Mouse (Mus musculus): Measurements from ENCODE around the gene Celsr1. TPM values are rescaled to one million over a fixed set of nuclear protein-coding genes. Genes with fewer than 3 reads are reported as not detected.
A peak's percentile ranks its signal among the peaks of the same experiment; 100 is the strongest.

Gene Celsr1
- total RNA-seq (2021), result 1 to 10 TPM; 5.0 to 5.2 TPM

DNA sequence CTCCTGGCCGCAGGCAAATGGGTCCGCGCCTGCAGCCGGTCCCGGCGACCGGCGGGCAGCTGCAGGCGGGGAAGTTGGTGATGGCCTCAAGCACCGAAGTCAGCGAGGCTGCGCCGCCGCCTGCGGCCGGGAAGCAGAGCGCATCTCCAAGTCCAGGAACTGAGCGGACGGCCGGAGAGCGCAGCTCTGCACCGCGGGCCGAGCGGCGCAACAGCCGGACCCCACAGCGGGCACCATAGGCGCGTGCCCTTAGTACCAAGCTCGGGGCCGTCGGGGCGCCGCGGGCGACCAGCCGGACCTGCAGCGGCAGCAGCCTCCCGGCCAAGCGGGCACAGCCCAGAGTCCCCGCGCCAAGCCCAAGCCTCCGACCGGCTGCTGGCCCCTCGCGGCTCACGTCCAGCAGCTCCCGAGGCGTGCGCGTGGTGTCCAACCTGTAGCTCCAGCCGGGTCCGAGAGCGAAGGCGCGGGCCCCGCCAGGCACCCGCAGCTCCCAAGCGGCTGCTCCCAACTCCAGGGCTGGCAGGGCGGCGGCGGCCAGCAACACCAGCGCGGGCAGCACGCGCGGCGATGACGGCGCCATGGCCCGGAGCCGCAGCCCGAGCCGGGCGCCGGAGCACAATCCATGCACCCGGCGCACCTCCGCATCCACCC lies at the start of gene Celsr1:
Gene Celsr1 (minus strand): TSS at position 587 of the 651 bp plus-strand sequence.
- intact Hi-C loops (cut with DNase I), result no loop called here
- DNase-seq, result peak; percentile 52

DNA sequence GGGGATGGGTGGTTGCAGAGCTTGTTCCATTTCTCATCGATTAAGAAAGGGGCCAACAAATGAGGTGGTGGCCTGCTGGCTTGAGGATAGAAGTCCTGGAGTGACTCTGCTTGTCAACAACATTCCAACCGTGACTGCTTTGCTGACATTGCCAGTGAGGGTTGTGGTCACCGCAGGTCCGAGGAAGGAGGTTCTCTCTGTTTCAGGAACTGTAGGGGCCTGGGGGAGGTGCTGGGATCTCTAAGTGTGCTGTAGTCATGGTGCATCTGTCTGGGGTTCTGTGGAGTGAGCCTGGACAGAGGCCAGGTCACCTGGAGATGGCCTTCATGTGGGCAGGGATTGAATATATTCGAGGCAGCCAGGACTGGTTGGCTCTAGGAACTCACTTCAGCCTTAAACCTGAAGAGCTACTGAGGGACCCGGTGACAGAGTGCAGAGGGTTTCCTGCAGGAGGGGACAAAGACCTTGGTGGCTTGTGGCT lies 49.7 kb upstream of the Celsr1 start:
- no peak for DNase-seq
- intact Hi-C loops (cut with DNase I), result no loop called here

DNA sequence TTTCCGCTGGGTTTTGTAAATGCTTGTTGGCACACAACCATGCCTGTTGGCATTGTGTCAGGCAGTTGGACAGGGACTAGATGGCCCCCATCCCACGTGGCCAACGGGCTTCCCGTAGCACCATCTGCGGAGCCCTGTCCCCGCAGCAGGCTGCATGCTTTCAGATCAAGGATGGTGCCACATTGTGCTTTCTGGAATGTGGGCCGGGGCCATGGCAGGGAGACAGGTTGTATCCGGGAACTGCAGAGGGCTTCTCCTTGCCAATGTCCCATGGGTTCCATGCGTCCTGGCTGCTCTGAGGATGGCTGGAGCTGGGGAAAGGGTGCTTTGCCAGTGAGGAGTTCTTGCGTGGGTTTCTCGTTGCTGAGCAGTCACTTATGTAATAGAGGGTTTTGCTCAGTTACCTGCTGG lies 49.0 kb upstream of the Celsr1 start:
- peak; percentile 56 for DNase-seq
- intact Hi-C loops (cut with DNase I), result no loop called here

DNA sequence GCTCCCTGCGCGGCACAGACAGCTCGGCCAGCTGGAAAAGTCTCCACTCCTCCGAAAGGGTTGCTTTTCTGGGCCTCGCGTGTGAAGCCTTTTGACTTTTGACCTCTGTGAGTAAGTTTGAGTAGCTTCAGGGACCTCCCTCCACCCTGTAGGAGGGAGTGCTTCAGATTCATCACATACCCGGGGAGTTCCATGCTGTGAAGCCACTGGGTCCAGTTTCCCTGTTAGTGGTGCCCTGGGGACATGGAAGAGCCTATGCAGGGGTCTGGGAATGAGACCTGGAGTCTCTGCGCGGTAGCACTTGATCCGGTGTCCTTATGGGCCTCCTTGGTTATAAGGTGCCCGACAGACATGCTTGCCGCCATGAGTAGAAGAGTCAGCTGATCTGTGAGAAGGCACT lies 48.1 kb upstream of the Celsr1 start:
- intact Hi-C loops (cut with DNase I), result no loop called here
- DNase-seq, result no peak

DNA sequence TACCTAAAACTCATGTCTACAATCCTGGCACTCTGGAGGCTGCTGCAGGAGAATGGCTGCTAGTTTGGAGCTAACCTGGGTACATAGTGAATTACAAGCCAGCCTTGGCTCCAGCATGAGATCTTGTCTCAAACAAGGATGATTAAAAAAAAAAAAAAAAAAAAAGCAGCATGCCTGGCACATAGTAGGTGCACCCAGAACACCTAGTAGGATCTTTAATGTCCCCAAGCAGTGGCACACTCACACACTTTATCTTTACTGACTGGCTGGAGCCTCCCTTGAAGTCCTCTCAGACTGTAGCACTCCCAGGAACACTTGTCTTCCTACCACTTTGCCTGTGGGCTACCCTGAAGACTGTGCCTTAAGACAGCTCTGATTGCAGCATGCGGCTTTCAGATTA lies 46.8 kb upstream of the Celsr1 start:
- no peak for DNase-seq
- intact Hi-C loops (cut with DNase I), result no loop called here

DNA sequence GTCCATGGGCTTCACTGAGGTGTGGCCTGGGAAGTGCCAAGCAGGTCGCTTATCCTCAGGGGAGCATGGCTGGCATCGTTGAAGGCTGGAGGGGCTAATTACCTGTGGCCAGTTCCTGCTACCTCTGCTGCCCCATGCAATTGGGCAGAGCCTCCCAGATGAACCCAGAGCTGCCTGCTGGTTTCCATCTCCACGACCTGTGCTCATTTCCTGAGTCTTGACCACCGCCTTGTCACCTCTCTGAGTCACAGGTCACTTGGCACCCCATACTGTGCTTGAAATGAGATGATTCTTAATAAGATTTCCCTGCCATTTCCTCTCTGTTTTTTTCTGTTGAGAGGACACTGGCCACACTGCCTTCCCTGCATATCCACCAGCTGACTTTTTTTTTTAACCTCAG lies 46.3 kb upstream of the Celsr1 start:
- intact Hi-C loops (cut with DNase I), result no loop called here
- no peak for DNase-seq

DNA sequence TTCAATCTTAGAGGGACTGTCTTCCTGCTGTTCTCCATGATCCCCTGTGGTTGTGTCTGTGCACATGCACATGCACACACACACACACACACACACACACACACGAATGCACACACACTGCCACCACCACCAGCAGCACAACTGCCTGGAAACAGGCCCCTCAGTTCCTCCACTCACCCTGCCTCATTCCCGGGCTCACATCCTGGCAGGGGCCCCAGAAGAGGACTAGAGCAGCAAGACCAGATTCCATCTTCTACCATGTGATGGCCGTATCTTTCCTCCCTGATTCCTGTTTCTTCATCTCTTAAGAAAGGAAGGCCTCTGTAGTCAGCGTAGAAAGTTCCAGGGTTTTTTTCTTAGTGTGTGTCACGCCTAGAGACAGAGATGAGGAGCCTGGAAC lies 45.9 kb upstream of the Celsr1 start:
- DNase-seq, result no peak
- intact Hi-C loops (cut with DNase I), result no loop called here

DNA sequence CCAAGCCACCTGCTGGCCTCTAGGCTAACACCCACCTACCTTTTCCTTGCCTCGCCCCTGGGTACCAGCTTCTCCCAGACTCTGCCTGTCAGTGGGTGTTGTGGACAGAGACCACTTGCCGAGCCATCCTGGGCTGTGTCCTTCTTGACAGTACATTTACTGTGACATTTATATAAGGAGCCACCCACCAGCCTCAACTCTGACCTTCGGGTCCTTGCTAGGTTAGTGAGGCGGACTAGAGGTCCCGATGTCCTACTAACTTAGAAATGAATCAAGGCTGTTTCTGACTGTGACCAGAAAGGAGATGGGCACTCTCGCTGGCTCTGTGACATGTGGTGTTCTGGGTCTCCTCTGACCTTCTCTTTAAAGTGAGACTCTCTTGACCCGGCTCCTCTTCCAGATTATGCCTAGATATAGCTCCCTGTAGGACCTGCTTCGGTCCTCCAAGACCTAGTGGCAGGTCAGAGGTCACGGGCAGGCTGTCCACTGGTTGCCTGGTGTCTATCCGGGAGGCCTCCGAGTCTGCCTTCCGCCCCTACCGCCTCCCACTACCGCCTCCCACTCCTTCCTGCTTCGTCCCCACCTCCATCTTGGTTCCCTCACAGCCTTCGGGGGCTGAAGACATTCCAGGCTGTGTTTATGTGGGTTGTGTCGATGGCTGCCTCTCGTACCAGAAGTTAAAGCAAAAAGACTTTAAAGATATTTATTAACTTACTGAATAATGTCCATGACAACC lies 45.1 kb upstream of the Celsr1 start:
- intact Hi-C loops (cut with DNase I), result no loop called here
- DNase-seq, result no peak

DNA sequence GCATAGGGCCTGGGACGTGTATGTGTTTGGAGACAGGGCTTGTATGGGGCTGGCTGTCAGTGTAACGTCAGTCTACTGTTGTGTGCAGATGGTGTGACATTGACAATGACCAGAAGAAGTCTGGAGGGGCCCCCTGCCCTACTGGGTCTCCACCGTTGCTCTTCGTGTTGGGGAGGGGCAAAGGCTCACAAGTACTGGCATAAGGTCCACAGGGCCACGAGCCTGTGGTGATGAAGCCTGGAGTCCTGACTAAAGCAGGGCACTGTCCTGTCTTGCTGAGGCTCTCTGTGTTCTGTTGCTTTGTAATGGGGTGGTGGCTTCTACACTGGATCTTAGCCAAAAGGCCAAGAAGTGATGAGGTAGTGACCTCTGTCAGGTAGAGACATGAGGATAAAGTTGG lies 44.4 kb upstream of the Celsr1 start:
- intact Hi-C loops (cut with DNase I), result no loop called here
- no peak for DNase-seq

DNA sequence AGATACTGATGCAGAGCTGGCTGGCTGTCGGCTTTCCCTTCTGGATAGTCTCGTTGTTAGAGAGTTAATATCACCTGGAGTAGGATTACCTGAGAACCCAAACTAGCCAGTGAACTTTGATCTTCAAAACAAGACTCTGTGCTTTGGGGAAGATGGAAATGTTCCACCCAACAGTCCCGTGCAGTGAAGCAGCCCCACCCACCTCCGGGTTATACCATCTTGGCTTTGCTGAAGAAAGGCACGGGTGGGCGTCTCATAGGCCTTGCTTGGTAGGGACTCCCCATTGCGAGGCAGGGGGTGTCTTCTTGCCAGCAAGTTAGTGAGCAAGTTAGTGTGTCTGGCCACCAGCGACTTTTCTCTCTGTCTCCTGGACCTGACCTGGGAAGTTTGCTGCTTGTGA lies 42.8 kb upstream of the Celsr1 start:
- no peak for DNase-seq
- intact Hi-C loops (cut with DNase I), result no loop called here

DNA sequence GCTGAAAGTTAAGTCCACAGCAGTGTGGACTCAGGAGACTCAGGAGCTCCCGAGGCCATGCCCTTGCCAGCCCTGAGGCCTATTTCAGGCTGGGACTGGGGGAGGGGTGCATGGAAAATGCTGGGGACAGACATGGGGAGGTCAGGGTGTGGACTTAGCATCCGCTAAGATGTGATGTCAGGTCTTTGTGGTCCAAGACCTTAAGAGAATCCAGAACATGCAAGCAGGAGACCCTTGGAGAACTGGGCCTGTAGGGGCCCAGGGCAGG lies 42.4 kb upstream of the Celsr1 start:
- no peak for DNase-seq
- intact Hi-C loops (cut with DNase I), result no loop called here

DNA sequence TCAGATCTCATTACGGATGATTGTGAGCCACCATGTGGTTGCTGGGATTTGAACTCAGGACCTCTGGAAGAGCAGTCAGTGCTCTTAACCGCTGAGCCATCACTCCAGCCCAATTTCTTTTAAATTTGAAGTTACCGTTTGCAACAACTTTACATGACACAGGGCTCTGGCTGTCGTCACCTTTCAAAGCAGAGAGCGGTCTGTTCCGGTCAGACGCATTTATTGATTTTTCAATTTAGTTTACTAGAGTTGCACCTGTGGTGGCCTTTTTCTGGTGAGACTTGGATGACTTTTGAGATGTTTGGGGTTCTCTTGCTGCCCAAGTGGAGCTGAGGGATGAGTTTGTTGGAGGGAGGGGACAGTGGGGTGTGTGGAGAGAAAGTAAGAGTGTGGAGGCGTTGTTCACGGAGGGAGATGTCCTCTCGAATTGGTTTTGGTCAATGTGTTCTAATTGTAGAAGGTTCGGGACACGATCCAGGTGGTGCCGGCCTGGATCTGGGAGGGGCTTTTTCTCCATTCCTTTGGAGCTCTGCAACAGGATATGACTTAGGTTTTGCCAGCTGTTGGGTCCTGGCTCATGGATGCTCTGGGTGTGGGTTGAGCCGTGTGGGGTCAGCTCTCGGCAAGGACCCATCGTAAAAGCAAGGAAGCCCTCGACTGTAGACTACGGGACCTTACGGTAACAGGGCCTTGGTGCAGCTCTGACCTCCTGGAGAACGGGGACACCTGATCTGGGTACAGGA lies 41.9 kb upstream of the Celsr1 start:
- intact Hi-C loops (cut with DNase I), result no loop called here
- no peak for DNase-seq

DNA sequence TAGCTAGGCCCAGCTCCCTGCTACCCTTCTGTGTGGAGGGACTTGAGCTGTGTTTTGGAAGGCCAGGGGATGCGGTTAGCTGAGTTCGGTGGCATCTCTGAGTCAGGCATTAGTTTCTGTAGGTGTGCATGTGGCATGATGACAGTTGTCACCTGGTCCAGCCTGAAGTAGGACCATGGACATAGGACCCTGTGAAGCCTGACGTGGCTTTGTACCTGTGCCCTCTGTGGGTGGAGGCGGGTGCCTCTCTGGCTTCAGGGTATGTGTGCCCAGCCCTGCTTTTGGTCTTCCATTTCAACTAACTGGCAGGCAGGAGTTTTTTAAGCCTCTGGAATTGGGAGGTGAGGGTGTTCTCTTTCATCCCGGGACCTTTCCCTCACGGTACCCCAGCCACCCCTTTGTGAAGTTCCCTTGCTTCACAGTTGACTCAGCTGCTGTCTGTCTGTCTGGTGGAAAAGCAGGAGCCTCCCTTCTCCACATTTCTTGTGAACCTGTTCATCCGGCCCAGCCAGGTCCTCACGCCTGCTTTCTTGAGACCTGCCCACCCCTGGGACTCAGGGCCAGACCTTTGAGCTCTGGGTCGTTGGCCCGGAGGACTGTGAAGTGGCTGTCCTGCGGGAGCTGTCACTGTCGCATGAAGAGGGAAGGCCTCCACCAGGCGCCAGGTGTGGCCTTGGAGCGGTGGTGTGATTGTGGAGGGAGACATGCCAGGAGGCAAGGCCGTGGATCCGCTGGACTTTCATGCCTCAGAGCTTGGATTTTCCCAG lies 40.8 kb upstream of the Celsr1 start:
- no peak for DNase-seq
- intact Hi-C loops (cut with DNase I), result no loop called here

DNA sequence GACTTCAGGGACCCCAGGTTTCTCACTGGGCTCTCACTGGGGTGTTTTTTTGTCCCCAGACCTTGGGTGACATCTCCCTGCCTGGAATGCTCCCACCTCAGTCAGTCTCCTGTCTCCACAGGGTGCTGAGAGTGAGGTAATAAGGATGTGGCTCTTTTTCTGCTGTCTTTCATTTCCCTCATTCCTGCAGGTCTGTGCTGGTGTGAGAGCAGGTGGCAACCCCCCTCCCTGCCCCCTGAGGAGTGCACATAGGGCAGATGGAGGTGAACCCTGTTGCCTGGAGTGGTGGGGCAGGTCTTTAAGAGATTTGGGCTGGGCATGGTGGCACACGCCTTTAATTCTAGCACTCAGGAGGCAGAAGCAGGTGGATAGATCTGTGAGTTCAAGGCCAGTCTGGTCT lies 37.6 kb upstream of the Celsr1 start:
- intact Hi-C loops (cut with DNase I), result no loop called here

DNA sequence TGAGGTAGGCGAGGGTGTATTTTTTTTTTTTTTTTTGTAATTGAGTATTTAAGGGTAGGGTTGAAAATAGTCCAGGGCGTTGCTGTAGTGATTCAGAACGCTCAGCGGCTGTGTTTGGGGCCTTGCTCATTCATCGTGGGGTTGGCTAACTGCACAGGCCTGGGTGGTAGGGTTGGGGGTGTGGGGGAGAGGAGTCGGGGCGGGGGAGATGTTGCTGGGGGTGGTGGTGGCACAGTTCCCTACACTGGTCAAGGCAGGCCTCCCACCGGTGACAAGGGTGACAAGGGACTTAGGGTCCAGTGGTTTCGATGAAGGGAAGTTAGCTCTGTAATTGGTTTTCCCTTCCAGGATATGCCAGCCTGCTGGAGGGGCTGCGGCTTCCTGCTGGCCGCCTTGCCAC lies 36.8 kb upstream of the Celsr1 start:
- DNase-seq, result no peak
- intact Hi-C loops (cut with DNase I), result no loop called here

More for the DNA sequence above, 37.6 kb upstream of the Celsr1 start:
- no peak for DNase-seq

DNA sequence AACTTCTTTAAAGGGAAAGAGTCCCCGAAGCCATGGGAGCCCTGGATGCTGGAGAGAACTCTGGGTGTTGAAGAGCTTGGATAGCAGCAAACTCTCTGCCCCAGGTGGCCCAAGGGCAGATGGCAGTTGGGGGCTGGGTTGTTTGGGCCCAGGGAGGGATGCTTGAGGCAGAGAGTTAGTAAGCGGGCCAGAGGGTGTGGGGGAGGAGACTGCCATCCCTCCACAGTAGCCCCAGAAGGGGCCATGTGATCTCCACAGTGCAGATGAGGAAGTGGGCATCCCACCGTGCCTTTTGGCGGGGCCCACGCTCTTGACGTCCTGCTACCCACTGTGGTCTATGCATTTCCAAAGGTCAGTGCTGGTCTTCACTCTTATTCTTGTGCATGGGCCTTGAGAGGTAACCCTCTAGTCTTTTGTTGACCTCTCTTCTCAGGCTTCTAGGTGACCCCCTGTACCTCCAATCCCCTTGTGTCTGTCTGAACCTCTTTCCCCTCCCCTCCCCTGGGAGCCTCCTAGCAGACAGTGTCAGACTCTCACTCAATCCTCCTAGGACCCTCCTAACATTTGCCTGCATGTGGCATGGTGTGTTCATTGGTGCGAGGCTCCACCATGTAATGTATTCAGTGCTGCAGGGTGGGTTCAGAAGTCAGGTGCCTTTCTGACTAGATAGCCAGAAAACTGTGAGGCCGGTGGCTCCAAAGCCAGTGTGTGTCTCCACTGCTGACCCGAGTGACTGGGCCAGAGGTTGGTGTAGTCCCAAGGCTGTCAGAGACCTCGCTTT lies 35.6 kb upstream of the Celsr1 start:
- peak; percentile 45 for DNase-seq
- intact Hi-C loops (cut with DNase I), result no loop called here

DNA sequence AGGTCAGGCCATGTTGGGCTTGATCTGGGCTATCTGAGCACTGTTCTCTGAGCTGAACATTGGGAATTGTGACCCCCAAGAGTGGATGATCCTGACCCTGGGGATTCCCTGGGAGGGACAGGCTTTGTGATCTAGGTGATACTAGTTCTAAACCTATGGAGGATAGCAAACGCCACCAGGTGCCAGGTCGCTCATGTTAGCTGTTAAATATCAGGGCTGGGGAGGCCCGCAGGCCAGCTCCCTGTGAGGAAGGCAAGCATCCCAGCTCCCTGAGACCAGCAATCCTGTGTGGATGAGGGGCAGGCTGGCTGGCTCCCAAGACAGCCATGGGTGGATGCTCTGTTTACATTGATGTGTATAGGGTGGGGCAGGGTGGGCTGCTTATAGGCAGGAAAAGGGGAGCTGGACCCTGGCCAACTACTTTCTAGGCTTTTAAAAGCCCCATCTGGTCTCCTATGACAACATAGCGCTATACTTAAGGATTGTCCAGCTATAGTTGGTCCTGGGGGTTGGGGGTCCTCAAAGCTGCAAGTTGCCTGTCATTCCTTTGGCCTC lies 34.4 kb upstream of the Celsr1 start:
- intact Hi-C loops (cut with DNase I), result no loop called here
- no peak for DNase-seq

DNA sequence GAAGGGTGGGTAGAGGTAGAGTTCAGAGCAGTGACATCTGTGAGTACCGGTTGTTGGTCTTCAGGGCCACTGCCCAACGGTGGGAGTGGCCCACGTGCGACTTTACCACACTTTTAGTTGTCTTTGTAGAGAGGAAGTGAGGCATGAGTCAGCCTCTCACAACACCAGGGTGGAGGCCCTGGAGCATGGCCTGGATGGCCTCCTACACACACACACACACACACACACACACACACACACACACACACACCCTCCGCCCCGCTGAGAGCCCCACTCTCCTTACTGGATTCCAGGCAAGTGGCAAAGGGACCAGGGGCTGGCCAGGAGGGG lies 34.0 kb upstream of the Celsr1 start:
- intact Hi-C loops (cut with DNase I), result no loop called here
- DNase-seq, result no peak

DNA sequence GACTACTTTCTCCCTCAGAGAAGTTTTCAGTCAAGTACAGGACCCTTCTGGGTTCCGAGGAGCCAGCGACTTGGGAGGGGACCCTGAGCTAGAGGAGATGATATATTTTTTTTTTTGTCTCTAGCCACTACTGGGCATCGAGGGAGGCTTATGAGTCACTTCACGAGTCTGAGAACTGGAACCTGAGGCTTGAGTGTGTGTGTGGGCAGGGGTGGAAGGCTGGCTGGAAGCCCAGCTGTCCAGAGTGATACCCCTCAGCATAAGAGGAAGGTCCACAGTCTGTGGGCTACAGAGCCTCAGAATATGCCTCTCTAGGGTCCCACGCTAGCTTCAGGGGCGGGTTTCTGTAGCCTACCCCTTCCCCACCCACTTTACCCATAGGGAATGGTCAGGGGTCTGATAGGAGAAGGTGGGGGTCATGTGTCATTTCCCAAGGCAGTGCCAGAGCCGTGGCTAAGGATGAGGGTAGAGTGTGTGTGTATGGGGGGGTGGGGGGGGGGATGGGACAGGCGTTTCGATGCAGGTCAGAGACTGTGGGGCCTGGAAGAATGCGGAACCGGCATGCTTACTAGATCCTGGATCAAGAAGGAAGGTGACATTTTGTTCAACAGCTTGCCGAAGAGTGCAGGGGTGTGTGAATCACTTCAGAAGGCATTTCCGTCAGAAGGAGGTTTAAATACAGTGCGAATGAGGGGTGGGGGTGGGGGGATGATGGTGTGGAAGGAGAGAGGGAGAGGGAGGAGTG lies 33.4 kb upstream of the Celsr1 start:
- intact Hi-C loops (cut with DNase I), result no loop called here
- no peak for DNase-seq

DNA sequence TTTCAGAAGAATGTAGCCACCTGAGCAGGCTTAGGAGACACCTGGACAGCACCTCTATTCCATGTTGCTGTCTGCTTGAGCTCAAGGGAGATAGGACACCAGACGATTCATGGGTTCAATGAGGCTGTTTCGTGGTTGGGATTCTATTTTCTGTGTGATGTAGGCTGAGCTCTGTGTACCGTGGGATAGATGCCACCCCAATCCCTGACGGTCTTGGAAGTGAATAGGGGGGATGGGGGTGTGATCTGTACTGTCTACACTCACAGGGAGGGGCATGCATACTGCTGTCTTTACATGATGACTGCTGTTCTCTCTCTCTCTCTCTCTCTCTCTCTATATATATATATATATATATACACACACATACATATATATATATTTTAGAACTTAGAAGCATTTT lies 31.8 kb upstream of the Celsr1 start:
- intact Hi-C loops (cut with DNase I), result no loop called here
- no peak for DNase-seq

All from left cerebral cortex, postnatal 4 days (tissue).